Mouse (Mus musculus): Measurements from ENCODE around the gene Ucn2. TPM values are rescaled to one million over a fixed set of nuclear protein-coding genes. Genes with fewer than 3 reads are reported as not detected.

Gene Ucn2
- polyA plus RNA-seq, 1 experiment from 2014 or later: not detected

MicroRNAs encoded within 50 kb of the gene (microRNA counts, 519-probe panel; counts per million panel counts)
- microRNA mmu-miR-711: not detected

Small RNA genes lying within 50 kb of the gene (microRNA-seq; reads per million reads assigned to microRNA genes)
- gene Mir711: not detected

Other genes with a start within 250 kb of the Ucn2 start
- 183 and 224 TPM in 2 replicates for gene Ip6k2, start 202.2 kb upstream of the Ucn2 start, polyA plus RNA-seq (2015; fragmentation: Nextera tagmentation; extraction: Ambion mirVana)
- gene Nckipsd, start 177.6 kb upstream of the Ucn2 start, polyA plus RNA-seq (2015; fragmentation: Nextera tagmentation; extraction: Ambion mirVana): 20.5 and 35.1 TPM in 2 replicates
- 18.9 and 22.3 TPM in 2 replicates for gene Celsr3, start 159.7 kb upstream of the Ucn2 start, polyA plus RNA-seq (2015; fragmentation: Nextera tagmentation; extraction: Ambion mirVana)
- 11.5 and 13.8 TPM in 2 replicates for gene Slc26a6, start 132.7 kb upstream of the Ucn2 start, polyA plus RNA-seq (2015; fragmentation: Nextera tagmentation; extraction: Ambion mirVana)
- gene Tmem89, start 71.4 kb upstream of the Ucn2 start, polyA plus RNA-seq (2015; fragmentation: Nextera tagmentation; extraction: Ambion mirVana): not detected in 2 replicates
- 389 and 410 TPM in 2 replicates for gene Uqcrc1, start 49.4 kb upstream of the Ucn2 start, polyA plus RNA-seq (2015; fragmentation: Nextera tagmentation; extraction: Ambion mirVana)
- 1.5 and 2.0 TPM in 2 replicates for gene Col7a1, start 32.4 kb upstream of the Ucn2 start, polyA plus RNA-seq (2015; fragmentation: Nextera tagmentation; extraction: Ambion mirVana)
- 27.0 and 34.0 TPM in 2 replicates for gene Pfkfb4, start 5.8 kb downstream of the Ucn2 start, polyA plus RNA-seq (2015; fragmentation: Nextera tagmentation; extraction: Ambion mirVana)
- 52.4 and 52.7 TPM in 2 replicates for gene Shisa5, start 52.6 kb downstream of the Ucn2 start, polyA plus RNA-seq (2015; fragmentation: Nextera tagmentation; extraction: Ambion mirVana)
- 16.1 and 17.9 TPM in 2 replicates for gene Trex1, start 73.7 kb downstream of the Ucn2 start, polyA plus RNA-seq (2015; fragmentation: Nextera tagmentation; extraction: Ambion mirVana)
- gene Atrip, start 88.1 kb downstream of the Ucn2 start, polyA plus RNA-seq (2015; fragmentation: Nextera tagmentation; extraction: Ambion mirVana): 36.0 and 38.3 TPM in 2 replicates
- gene Ccdc51, start 96.5 kb downstream of the Ucn2 start, polyA plus RNA-seq (2015; fragmentation: Nextera tagmentation; extraction: Ambion mirVana): 16.9 and 17.5 TPM in 2 replicates
- 505 and 526 TPM in 2 replicates for gene Tma7, start 96.6 kb downstream of the Ucn2 start, polyA plus RNA-seq (2015; fragmentation: Nextera tagmentation; extraction: Ambion mirVana)
- gene Plxnb1, start 109.4 kb downstream of the Ucn2 start, polyA plus RNA-seq (2015; fragmentation: Nextera tagmentation; extraction: Ambion mirVana): 18.6 and 22.1 TPM in 2 replicates
- not detected in 2 replicates for gene Fbxw21, start 176.0 kb downstream of the Ucn2 start, polyA plus RNA-seq (2015; fragmentation: Nextera tagmentation; extraction: Ambion mirVana)
- gene Fbxw13, start 210.0 kb downstream of the Ucn2 start, polyA plus RNA-seq (2015; fragmentation: Nextera tagmentation; extraction: Ambion mirVana): 0.27 TPM in 1 of 2 replicates, not detected in the other
- not detected in 2 replicates for gene Fbxw20, start 248.7 kb downstream of the Ucn2 start, polyA plus RNA-seq (2015; fragmentation: Nextera tagmentation; extraction: Ambion mirVana)